Mouse (Mus musculus) kidney, postnatal 36 days (tissue): ENCODE data around the gene Kank2.
"Not testable (repeated sequence)": the region's sequence is repeated elsewhere in the genome, so short reads cannot be mapped to it uniquely, and the experiment has no call there.

Source experiments
- DNase-seq, 2 experiments: peaks; one replicate each; pipeline ENCODE4 v3.0.0; 2021 to 2022; ENCODE audit warnings: mixed read lengths in 2 of 2

Gene Kank2

GRCm38 (mm10) chr9:21818125-21818524 is 19.6 kb upstream of the Kank2 start:
- peak in 1 of 2 experiments; percentile 39 for DNase-seq

- peak; percentile 28 to 33 for DNase-seq
Observed at GRCm38 (mm10) chr9:21816716-21817305, 18.3 kb upstream of the Kank2 start.

GRCm38 (mm10) chr9:21811170-21811569 is 12.6 kb upstream of the Kank2 start:
- no peak for DNase-seq

- DNase-seq = peak in 1 of 2 experiments; percentile 32
Observed at GRCm38 (mm10) chr9:21808561-21808960, 10.0 kb upstream of the Kank2 start.

GRCm38 (mm10) chr9:21806976-21807375 is 8.4 kb upstream of the Kank2 start:
- no peak for DNase-seq

- no peak for DNase-seq
Observed at GRCm38 (mm10) chr9:21806363-21806762, 7.8 kb upstream of the Kank2 start.

- peak; percentile 76 to 91 for DNase-seq
Observed at GRCm38 (mm10) chr9:21803986-21804644, 5.6 kb upstream of the Kank2 start.

- DNase-seq = no peak
Observed at GRCm38 (mm10) chr9:21801591-21801990, 3.0 kb upstream of the Kank2 start.

GRCm38 (mm10) chr9:21801121-21801520 is 2.6 kb upstream of the Kank2 start:
- no peak for DNase-seq

GRCm38 (mm10) chr9:21799010-21799350 is 436 bp upstream of the Kank2 start:
- DNase-seq = no peak

GRCm38 (mm10) chr9:21797921-21798344 is 611 bp downstream of the Kank2 start:
- DNase-seq = peak; percentile 51 to 79

GRCm38 (mm10) chr9:21796919-21797318 is 1.6 kb downstream of the Kank2 start:
- DNase-seq = no peak

- DNase-seq = peak; percentile 29 to 46
Observed at GRCm38 (mm10) chr9:21796259-21796658, 2.3 kb downstream of the Kank2 start.

- no peak for DNase-seq
Observed at GRCm38 (mm10) chr9:21795579-21795978, 3.0 kb downstream of the Kank2 start.

- no peak for DNase-seq
Observed at GRCm38 (mm10) chr9:21794925-21795324, 3.6 kb downstream of the Kank2 start.

GRCm38 (mm10) chr9:21794344-21794834 is 4.2 kb downstream of the Kank2 start:
- DNase-seq = no peak

- not testable (repeated sequence) for DNase-seq
Observed at GRCm38 (mm10) chr9:21793507-21793906, 5.0 kb downstream of the Kank2 start.

- peak; percentile 44 to 49 for DNase-seq
Observed at GRCm38 (mm10) chr9:21792644-21793043, 5.9 kb downstream of the Kank2 start.

- DNase-seq = peak; percentile 80 to 84
Observed at GRCm38 (mm10) chr9:21791861-21792260, 6.7 kb downstream of the Kank2 start.

- no peak for DNase-seq
Observed at GRCm38 (mm10) chr9:21788234-21788633, 10.3 kb downstream of the Kank2 start.

- no peak for DNase-seq
Observed at GRCm38 (mm10) chr9:21787654-21788053, 10.9 kb downstream of the Kank2 start.

GRCm38 (mm10) chr9:21786906-21787305 is 11.6 kb downstream of the Kank2 start:
- DNase-seq = peak; percentile 67 to 86

GRCm38 (mm10) chr9:21786309-21786708 is 12.2 kb downstream of the Kank2 start:
- not testable (repeated sequence) for DNase-seq

GRCm38 (mm10) chr9:21784517-21785307 is 13.8 kb downstream of the Kank2 start:
- no peak for DNase-seq
